Mouse (Mus musculus) cerebellum, postnatal 4 days (tissue): ENCODE measurements around the gene Oosp2.
A peak's percentile ranks its signal among the peaks of the same experiment; 100 is the strongest.

Experiments
- DNase-seq, 2 experiments: peaks; one replicate each; pipeline ENCODE4 v3.0.0; 2022; ENCODE audit warnings: low spot score in 2 of 2, mixed read lengths in 1 of 2

The Oosp2 gene

GRCm38 (mm10) chr19:11660459-11660858 lies at the start of gene Oosp2:
Gene Oosp2, minus strand, starts transcription at chr19:11660559.
- DNase-seq = no peak

GRCm38 (mm10) chr19:11698342-11698741 lies 38.0 kb upstream of the Oosp2 start:
- DNase-seq = no peak

- no peak for DNase-seq
Observed at GRCm38 (mm10) chr19:11696755-11697154, 36.4 kb upstream of the Oosp2 start, which contains the start of gene Oosp3. Gene Oosp3, plus strand, starts transcription at chr19:11697055.

GRCm38 (mm10) chr19:11691454-11691853 lies 31.1 kb upstream of the Oosp2 start:
- DNase-seq = no peak

- DNase-seq = no peak
Observed at GRCm38 (mm10) chr19:11690839-11691238, 30.5 kb upstream of the Oosp2 start, which contains the start of gene Oosp1. Gene Oosp1, minus strand, starts transcription at chr19:11691150.

- no peak for DNase-seq
Observed at GRCm38 (mm10) chr19:11661562-11661961, 1.2 kb upstream of the Oosp2 start.

GRCm38 (mm10) chr19:11659142-11659541 lies 1.2 kb downstream of the Oosp2 start:
- no peak for DNase-seq

- no peak for DNase-seq
Observed at GRCm38 (mm10) chr19:11649564-11649963, 10.8 kb downstream of the Oosp2 start.

GRCm38 (mm10) chr19:11646166-11646565 lies 14.2 kb downstream of the Oosp2 start:
- no peak for DNase-seq

- no peak for DNase-seq
Observed at GRCm38 (mm10) chr19:11640732-11641131, 19.6 kb downstream of the Oosp2 start, which contains the start of gene Ms4a3. Gene Ms4a3, minus strand, starts transcription at chr19:11640851.

- no peak for DNase-seq
Observed at GRCm38 (mm10) chr19:11639038-11639437, 21.3 kb downstream of the Oosp2 start.

GRCm38 (mm10) chr19:11635572-11635971 lies 24.8 kb downstream of the Oosp2 start:
- DNase-seq = no peak

- no peak for DNase-seq
Observed at GRCm38 (mm10) chr19:11634330-11634729, 26.0 kb downstream of the Oosp2 start.

GRCm38 (mm10) chr19:11633732-11634131 lies 26.6 kb downstream of the Oosp2 start:
- DNase-seq = no peak

GRCm38 (mm10) chr19:11625231-11625630 lies 35.1 kb downstream of the Oosp2 start:
- no peak for DNase-seq

- DNase-seq = no peak
Observed at GRCm38 (mm10) chr19:11624800-11625199, 35.6 kb downstream of the Oosp2 start.

GRCm38 (mm10) chr19:11623551-11623950 lies 36.8 kb downstream of the Oosp2 start, which contains the start of gene Ms4a2:
Gene Ms4a2, minus strand, starts transcription at chr19:11623719.
- DNase-seq = no peak

GRCm38 (mm10) chr19:11617983-11618382 lies 42.4 kb downstream of the Oosp2 start:
- no peak for DNase-seq

- DNase-seq = no peak
Observed at GRCm38 (mm10) chr19:11614805-11615204, 45.6 kb downstream of the Oosp2 start.

- no peak for DNase-seq
Observed at GRCm38 (mm10) chr19:11613776-11614443, 46.4 kb downstream of the Oosp2 start.

GRCm38 (mm10) chr19:11613084-11613483 lies 47.3 kb downstream of the Oosp2 start:
- DNase-seq = no peak

GRCm38 (mm10) chr19:11612293-11612692 lies 48.1 kb downstream of the Oosp2 start:
- no peak for DNase-seq

- DNase-seq = peak in 1 of 2 experiments; percentile 8
Observed at GRCm38 (mm10) chr19:11611541-11611945, 48.8 kb downstream of the Oosp2 start.

GRCm38 (mm10) chr19:11608172-11608571 lies 52.2 kb downstream of the Oosp2 start:
- DNase-seq = peak in 1 of 2 experiments; percentile 49
